Mouse (Mus musculus) spleen, adult 2 months (tissue): ENCODE results near the gene Armc12.

ENCODE experiments used
- CTCF ChIP-seq: fragments of 200-500 bp; IDR thresholded peaks from 2 replicates; pipeline ENCODE4 v1.5.1; 2011; ENCODE audit warnings: mild to moderate bottlenecking, inconsistent platforms; ENCODE audit not compliant: insufficient read depth, insufficient read length, insufficient replicate concordance; ENCODE audit errors: extremely low read depth
- POLR2A ChIP-seq: fragments of 200-500 bp; IDR thresholded peaks from 2 replicates; pipeline ENCODE4 v1.6.1; 2011; ENCODE audit warnings: low read depth, low read length, inconsistent platforms

DNA sequence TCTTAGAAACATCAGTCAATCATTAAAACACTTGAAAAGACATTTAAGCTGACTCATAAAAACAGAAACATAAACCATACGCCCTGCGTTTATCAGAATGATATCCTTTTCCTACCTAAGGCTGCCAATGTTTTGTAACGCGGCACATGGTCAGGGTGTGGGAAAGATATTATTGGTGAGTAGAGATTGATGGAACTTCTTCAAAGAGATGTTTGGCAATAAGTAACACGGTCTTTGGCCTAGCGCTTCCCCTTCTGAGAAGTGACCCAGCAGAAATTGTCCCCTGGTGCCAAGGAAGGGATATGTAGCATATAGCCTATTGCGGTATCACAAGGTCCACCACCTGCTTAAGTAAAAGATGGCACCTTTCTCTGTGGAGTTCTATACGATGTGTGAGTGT, 34.8 kb upstream of the Armc12 start:
- TF ChIP-seq CTCF (no peak), POLR2A (no peak)
